Mouse (Mus musculus): ENCODE measurements around the gene Zfp961.

GRCm38 (mm10) chr8:71988867-71989599 lies 38.2 kb downstream of the Zfp961 start:
- TF ChIP-seq POLR2A (IDR thresholded peaks at IDR 0.05; ENCODE audit: control insufficient read depth, extremely low read depth, insufficient read depth, low read length, poor library complexity) (no peak), CTCF (IDR thresholded peaks at IDR 0.05; ENCODE audit: borderline replicate concordance, control insufficient read depth, extremely low read depth, insufficient read depth, low read length, poor library complexity) (no peak)

Data from thymus, adult 2 months (tissue).